Mouse (Mus musculus): ENCODE data around the gene Tnnc2. TPM values are rescaled to one million over a fixed set of nuclear protein-coding genes. Genes with fewer than 3 reads are reported as not detected.

Gene Tnnc2
- 1 to 10 TPM in 1 of 2 experiments, not detected in 1; 1.1 TPM for total RNA-seq (2021)
- long read RNA-seq, experiment 1, partial matches to known transcripts = 1 of 3 reads
- long read RNA-seq, experiment 1, other reads (novel, unspliced or antisense) = 0 of 3 reads
- long read RNA-seq, experiment 2 = 0 reads

GRCm38 (mm10) chr2:164779481-164780086, at the start of gene Tnnc2:
Gene Tnnc2 (minus strand): TSS chr2:164779967.
- TF ChIP-seq CTCF (IDR thresholded peaks at IDR 0.05) = no peak
- intact Hi-C loops (cut with DNase I) = no loop called here
- H3K4me3 ChIP-seq = no peak within 1 kb of the TSS
- H3K27ac ChIP-seq = no peak within 1 kb of the TSS
- no peak for DNase-seq (ENCODE audit: extremely low spot score in 1 of 2, low spot score in 2 of 2)

- H3K27ac ChIP-seq = no peak overlapping the region
- H3K4me3 ChIP-seq = no peak overlapping the region
- intact Hi-C loops (cut with DNase I) = no loop called here
- no peak for DNase-seq (ENCODE audit: extremely low spot score in 1 of 2, low spot score in 2 of 2)
- TF ChIP-seq CTCF (IDR thresholded peaks at IDR 0.05) = no peak
These were observed 49.3 kb upstream of the Tnnc2 start for GRCm38 (mm10) chr2:164829090-164829489.

GRCm38 (mm10) chr2:164828437-164828836, 48.7 kb upstream of the Tnnc2 start, which contains the start of gene Spata25:
Gene Spata25 (minus strand): TSS chr2:164828537.
- H3K4me3 ChIP-seq = no peak within 1 kb of the TSS
- DNase-seq (ENCODE audit: extremely low spot score in 1 of 2, low spot score in 2 of 2) = no peak
- no peak within 1 kb of the TSS for H3K27ac ChIP-seq
- no peak for TF ChIP-seq CTCF (IDR thresholded peaks at IDR 0.05)
- intact Hi-C loops (cut with DNase I) = no loop called here

DNA sequence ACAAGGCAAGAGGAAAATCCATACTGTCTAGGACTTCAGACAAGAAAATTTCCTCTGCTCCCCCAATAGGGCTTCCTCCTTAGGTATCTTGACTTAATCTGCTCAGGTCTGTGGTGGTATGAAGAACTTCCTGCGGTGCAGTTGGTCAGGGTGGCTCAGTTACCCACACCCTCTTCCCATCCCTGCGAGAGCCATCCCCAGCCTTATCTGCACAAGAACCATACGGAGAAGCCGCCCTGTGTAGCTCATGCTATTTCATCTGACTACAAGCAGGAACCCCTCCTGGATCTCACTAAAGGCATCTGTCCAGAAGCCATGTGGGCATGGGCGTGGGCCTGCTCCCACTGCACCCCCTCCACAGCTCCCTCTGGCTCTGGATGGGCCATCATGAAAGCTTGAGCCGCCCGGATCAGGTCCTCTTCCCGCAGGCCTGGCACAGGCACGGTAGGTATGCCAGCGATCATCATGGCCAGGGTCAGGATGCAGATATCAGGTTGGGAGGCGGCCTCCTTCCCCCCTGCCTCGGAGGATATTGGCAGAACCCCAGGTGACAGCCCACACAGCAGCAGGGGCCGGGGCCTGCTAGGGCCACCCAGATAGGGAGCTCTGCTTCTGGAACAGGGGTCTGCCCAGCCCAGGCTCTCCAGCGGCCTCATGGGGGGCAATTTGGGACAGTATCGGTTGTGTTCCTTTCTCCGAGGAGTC, 47.5 kb upstream of the Tnnc2 start:
- no peak overlapping the region for H3K4me3 ChIP-seq
- intact Hi-C loops (cut with DNase I) = no loop called here
- no peak overlapping the region for H3K27ac ChIP-seq
- no peak for DNase-seq (ENCODE audit: extremely low spot score in 1 of 2, low spot score in 2 of 2)
- TF ChIP-seq CTCF (IDR thresholded peaks at IDR 0.05) = no peak

DNA sequence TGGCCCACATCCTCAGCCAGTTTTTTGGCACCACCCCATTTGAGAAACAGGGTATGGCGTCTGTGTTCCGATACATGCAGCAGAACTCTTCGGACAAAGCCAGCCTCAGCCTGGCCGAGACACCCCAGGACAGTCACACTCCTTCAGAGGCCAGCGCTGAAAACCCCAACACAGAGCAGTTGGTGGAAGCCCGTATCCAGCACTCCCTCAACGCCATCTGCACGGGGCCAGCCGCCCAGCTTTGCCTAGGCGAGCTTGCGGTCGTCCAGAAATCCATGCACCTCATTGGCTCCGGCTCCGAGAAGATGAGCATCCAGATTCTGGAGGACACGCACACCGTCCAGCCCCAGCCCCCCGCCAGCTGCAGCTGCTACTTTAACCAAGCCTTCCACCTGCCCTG, 45.8 kb upstream of the Tnnc2 start:
- H3K27ac ChIP-seq = no peak overlapping the region
- no peak for TF ChIP-seq CTCF (IDR thresholded peaks at IDR 0.05)
- DNase-seq (ENCODE audit: extremely low spot score in 1 of 2, low spot score in 2 of 2) = no peak
- no peak overlapping the region for H3K4me3 ChIP-seq
- intact Hi-C loops (cut with DNase I) = no loop called here

DNA sequence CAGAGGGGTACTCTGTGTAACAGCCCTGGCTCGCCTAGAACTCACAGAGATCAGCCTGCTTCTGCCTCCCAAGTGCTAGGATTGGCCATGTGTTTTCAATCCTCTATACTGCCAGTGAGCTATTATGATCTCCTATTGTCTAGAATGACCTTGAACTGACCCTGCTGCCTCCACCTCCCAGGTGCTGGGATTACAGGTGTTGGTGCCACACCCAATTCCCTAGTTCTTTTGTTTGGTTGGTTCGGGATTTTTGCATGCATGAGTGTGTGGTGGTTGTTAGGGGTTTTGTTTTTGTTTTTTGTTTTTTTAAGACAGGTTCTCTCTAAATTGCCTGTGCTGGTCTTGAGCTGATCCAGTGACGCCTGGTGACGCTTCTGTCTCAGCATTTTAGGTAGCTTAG, 44.2 kb upstream of the Tnnc2 start:
- no peak for DNase-seq (ENCODE audit: extremely low spot score in 1 of 2, low spot score in 2 of 2)
- TF ChIP-seq CTCF (IDR thresholded peaks at IDR 0.05) = no peak
- Histone ChIP-seq H3K4me3 (peak overlapping the region; percentile 68), H3K27ac (no peak overlapping the region)
- intact Hi-C loops (cut with DNase I) = loop anchor here (2.0 kb wide), 1 partner anchor 19 kb away; the partner anchor contains the start of genes Acot8 and Zswim3

- peak overlapping the region; percentile 68 for H3K4me3 ChIP-seq
- peak in 1 of 2 experiments; percentile 41 for DNase-seq (ENCODE audit: extremely low spot score in 1 of 2, low spot score in 2 of 2)
- intact Hi-C loops (cut with DNase I) = loop anchor here (2.0 kb wide), 1 partner anchor 18 kb away; the partner anchor contains the start of genes Acot8 and Zswim3
- peak; percentile 17; the same call in 1 of the 2 replicates for TF ChIP-seq CTCF (IDR thresholded peaks at IDR 0.05)
- peak overlapping the region; percentile 96 for H3K27ac ChIP-seq
These were observed 43.4 kb upstream of the Tnnc2 start for GRCm38 (mm10) chr2:164823181-164823585.

DNA sequence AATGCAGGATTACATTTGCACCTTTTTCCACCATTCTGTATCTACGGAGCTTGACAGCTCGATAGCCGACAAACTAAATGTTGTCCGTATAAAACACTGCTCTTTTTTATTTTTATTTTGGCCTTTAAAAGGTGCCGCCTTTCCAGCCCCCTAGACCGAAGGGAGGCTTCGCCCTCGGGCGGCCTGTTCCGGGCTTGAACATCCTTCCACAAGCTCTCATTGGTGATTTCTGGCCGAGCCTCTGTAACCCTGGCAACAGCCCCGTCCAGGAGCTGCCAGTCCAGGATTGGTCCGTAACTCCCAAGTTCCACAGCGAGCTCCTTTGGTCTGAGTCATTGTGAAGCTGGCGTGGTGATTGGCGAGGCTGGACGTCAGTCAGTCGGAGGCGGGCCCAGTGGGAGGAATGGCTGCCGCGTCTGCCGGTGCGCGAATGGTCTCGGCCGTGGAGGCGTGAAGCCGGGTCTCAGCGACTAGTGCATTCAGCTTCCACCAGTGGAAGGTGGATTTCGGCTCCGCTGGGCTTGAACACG, 42.9 kb upstream of the Tnnc2 start, which contains the start of gene Zswim1:
TSS of gene Zswim1 (plus strand) at position 51 of the 530 bp plus-strand sequence.
- H3K27ac ChIP-seq = peak within 1 kb of the TSS; percentile 96
- DNase-seq (ENCODE audit: extremely low spot score in 1 of 2, low spot score in 2 of 2) = peak; percentile 100
- no peak; the same call in 1 of the 2 replicates for TF ChIP-seq CTCF (IDR thresholded peaks at IDR 0.05)
- H3K4me3 ChIP-seq = peak within 1 kb of the TSS; percentile 68
- intact Hi-C loops (cut with DNase I) = loop anchor here (2.0 kb wide), 1 partner anchor 18 kb away; the partner anchor contains the start of genes Acot8 and Zswim3

GRCm38 (mm10) chr2:164821060-164821459, 41.3 kb upstream of the Tnnc2 start:
- Histone ChIP-seq H3K27ac (no peak overlapping the region), H3K4me3 (no peak overlapping the region)
- intact Hi-C loops (cut with DNase I) = no loop called here
- no peak for DNase-seq (ENCODE audit: extremely low spot score in 1 of 2, low spot score in 2 of 2)
- TF ChIP-seq CTCF (IDR thresholded peaks at IDR 0.05) = peak; percentile 5; the same call in 1 of the 2 replicates

DNA sequence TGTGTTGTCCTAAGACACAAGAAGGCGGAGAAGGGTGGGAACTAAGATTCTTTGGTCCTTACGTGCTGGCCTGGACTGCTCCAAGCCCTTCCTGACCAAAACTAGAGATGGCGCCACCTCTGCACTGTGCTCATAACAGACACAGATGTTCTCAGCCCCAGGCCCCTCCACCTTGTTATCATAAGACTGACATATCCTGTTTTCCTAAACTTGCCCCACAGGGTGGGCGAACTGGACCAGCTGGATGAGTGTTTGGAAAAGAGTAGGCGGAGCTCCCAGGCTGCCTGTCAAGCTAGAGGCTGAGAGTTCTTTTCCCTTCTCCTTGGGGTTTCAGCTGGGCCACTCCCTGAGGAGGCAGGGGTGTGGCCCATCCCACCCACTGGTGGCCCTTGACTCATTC, 37.9 kb upstream of the Tnnc2 start:
- no peak for DNase-seq (ENCODE audit: extremely low spot score in 1 of 2, low spot score in 2 of 2)
- TF ChIP-seq CTCF (IDR thresholded peaks at IDR 0.05) = no peak
- intact Hi-C loops (cut with DNase I) = no loop called here
- H3K27ac ChIP-seq = no peak overlapping the region
- no peak overlapping the region for H3K4me3 ChIP-seq

DNA sequence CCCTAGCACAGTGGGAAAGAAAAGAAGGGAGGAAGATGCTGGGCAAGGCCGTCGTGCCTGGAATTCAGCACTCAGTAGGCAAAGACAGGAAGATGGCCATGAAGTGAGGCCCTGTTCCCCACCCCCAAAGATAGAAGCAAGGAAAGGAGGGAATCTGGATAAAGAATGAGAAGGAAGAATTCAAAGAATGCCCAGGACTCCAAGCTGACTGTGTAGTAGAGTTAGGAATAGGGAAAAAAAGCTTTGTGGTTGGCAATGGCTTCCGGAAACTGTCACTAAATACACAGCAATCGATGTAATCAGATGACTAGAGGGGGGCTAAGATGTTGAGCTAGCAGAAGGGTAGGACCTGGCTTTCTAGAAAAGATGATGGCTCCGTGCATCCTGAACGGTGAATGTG, 37.4 kb upstream of the Tnnc2 start:
- TF ChIP-seq CTCF (IDR thresholded peaks at IDR 0.05) = no peak
- intact Hi-C loops (cut with DNase I) = no loop called here
- no peak overlapping the region for H3K27ac ChIP-seq
- no peak for DNase-seq (ENCODE audit: extremely low spot score in 1 of 2, low spot score in 2 of 2)
- no peak overlapping the region for H3K4me3 ChIP-seq

GRCm38 (mm10) chr2:164815821-164816220, 36.1 kb upstream of the Tnnc2 start:
- intact Hi-C loops (cut with DNase I) = no loop called here

More at GRCm38 (mm10) chr2:164815821-164816220, 36.1 kb upstream of the Tnnc2 start:
- no peak overlapping the region for H3K4me3 ChIP-seq
- DNase-seq (ENCODE audit: extremely low spot score in 1 of 2, low spot score in 2 of 2) = no peak
- TF ChIP-seq CTCF (IDR thresholded peaks at IDR 0.05) = no peak
- no peak overlapping the region for H3K27ac ChIP-seq
